Mouse (Mus musculus): Measurements from ENCODE around the gene Stk24. TPM values are rescaled to one million over a fixed set of nuclear protein-coding genes. Genes with fewer than 3 reads are reported as not detected.

The Stk24 gene
- total and polyA plus RNA-seq, 3 experiments = 62.5 to 79.3 TPM; not detected in 1

DNA sequence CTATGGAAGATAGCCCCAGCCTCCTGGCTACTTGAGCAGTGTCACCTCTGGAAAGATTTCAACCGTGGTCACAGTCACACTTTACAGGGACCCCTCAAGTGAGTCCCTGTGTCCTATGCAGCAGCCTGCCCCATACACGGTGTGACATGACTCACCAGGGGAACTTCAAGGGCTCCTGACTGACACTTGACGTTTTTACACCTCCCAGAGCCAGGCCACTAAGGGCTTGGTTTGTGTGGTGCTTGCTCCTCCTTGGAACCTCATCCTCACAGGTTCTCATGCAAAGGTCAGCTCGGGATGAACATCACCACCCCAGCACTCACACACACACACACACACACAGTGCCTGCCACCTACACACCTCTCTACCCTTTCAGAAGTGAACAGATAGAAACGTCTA, 34.9 kb downstream of the Stk24 start:
- no peak for DNase-seq (ENCODE audit: low read depth, low spot score)
- H3K9me3 ChIP-seq (replicated peaks; ENCODE audit: insufficient read depth, low read length) = no peaks in the 10 kb centered on the region
- no peaks in the 10 kb centered on the region for H3K27me3 ChIP-seq (ENCODE audit: control insufficient read depth in 1 of 2, insufficient read depth in 2 of 2, low read length in 2 of 2)
- TF ChIP-seq KAT2A (conservative IDR thresholded peaks at IDR 0.05; ENCODE audit: low read depth, low read length) (no peak), MYC (IDR thresholded peaks at IDR 0.05; ENCODE audit: low read depth, low read length) (no peak), EP300 (IDR thresholded peaks at IDR 0.05; ENCODE audit: low read depth in 1 of 2, low read length in 2 of 2) (no peak), ETS1 (IDR thresholded peaks at IDR 0.05; ENCODE audit: low read depth, low read length) (no peak), MEF2A (IDR thresholded peaks at IDR 0.05; ENCODE audit: extremely low read depth, insufficient replicate concordance, low read depth, low read length, poor library complexity, severe bottlenecking) (no peak), GABPA (IDR thresholded peaks at IDR 0.05; ENCODE audit: low read depth, low read length) (no peak), ZC3H11A (IDR thresholded peaks at IDR 0.05; ENCODE audit: low read depth, low read length) (no peak), E2F4 (IDR thresholded peaks at IDR 0.05; ENCODE audit: borderline replicate concordance, low read depth, low read length) (no peak), USF2 (IDR thresholded peaks at IDR 0.05; ENCODE audit: borderline replicate concordance in 1 of 2, insufficient read depth in 1 of 2, low read depth in 1 of 2, low read length in 2 of 2) (no peak), MAX (IDR thresholded peaks at IDR 0.05; ENCODE audit: low read length) (no peak), ELF1 (IDR thresholded peaks at IDR 0.05; ENCODE audit: low read depth, low read length) (no peak), RCOR1 (IDR thresholded peaks at IDR 0.05; ENCODE audit: low read depth, low read length) (no peak), USF1 (IDR thresholded peaks at IDR 0.05; ENCODE audit: low read depth, low read length) (no peak), MAFK (IDR thresholded peaks at IDR 0.05; ENCODE audit: borderline replicate concordance, low read depth, low read length) (no peak)
- H3K4me3 ChIP-seq (ENCODE audit: control insufficient read depth in 1 of 2, insufficient read depth in 1 of 2, low read depth in 2 of 2, low read length in 2 of 2) = no peak overlapping the region
- H3K27ac ChIP-seq (ENCODE audit: control insufficient read depth, low read depth, low read length) = no peak overlapping the region
- H3K36me3 ChIP-seq (ENCODE audit: control insufficient read depth in 1 of 2, insufficient read depth in 2 of 2, low read length in 2 of 2) = peaks cover 0 to 3% of the 10 kb centered on the region in 2 experiments; a peak in 2 of 4 replicates
- H3K4me1 ChIP-seq (ENCODE audit: control insufficient read depth in 1 of 2, insufficient read depth in 2 of 2, low read length in 2 of 2) = peaks cover 0 to 5% of the 10 kb centered on the region in 2 experiments; a peak in 1 of 4 replicates
- peaks cover 76% of the 10 kb centered on the region for H3K79me2 ChIP-seq (ENCODE audit: control insufficient read depth, insufficient read depth, low read length, poor library complexity)
- H3K9ac ChIP-seq (ENCODE audit: control insufficient read depth, low read depth, low read length, poor library complexity, severe bottlenecking) = no peak overlapping the region

DNA sequence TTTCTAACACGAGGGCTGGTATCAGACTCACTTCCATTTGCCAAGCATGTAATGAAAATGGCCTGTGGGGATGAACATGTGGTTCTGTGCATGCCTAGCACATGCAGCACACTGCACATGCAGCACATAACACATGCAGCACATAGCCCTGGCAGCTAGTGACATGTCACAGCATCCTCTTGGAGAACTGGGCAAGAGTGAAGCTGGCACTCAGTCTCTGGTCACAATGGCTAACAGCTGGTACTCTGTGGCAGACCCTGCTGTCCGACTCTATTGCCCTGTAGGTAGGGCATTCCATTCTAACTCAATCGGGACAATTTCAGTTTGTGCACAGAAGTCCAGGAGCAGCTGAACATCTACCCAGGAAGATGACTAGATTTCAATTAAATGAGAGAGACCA, 36.9 kb downstream of the Stk24 start:
- H3K36me3 ChIP-seq (ENCODE audit: control insufficient read depth in 1 of 2, insufficient read depth in 2 of 2, low read length in 2 of 2) = peaks cover 0 to 3% of the 10 kb centered on the region in 2 experiments; a peak in 1 of 4 replicates
- H3K27ac ChIP-seq (ENCODE audit: control insufficient read depth, low read depth, low read length) = no peak overlapping the region
- no peak for DNase-seq (ENCODE audit: low read depth, low spot score)
- H3K27me3 ChIP-seq (ENCODE audit: control insufficient read depth in 1 of 2, insufficient read depth in 2 of 2, low read length in 2 of 2) = no peaks in the 10 kb centered on the region
- H3K9me3 ChIP-seq (replicated peaks; ENCODE audit: insufficient read depth, low read length) = no peaks in the 10 kb centered on the region
- TF ChIP-seq TAL1 (IDR thresholded peaks at IDR 0.05; ENCODE audit: low read length) (no peak), RCOR1 (IDR thresholded peaks at IDR 0.05; ENCODE audit: low read depth, low read length) (no peak), MAX (IDR thresholded peaks at IDR 0.05; ENCODE audit: low read length) (no peak), MAFK (IDR thresholded peaks at IDR 0.05; ENCODE audit: borderline replicate concordance, low read depth, low read length) (no peak), ELF1 (IDR thresholded peaks at IDR 0.05; ENCODE audit: low read depth, low read length) (no peak), MAZ (IDR thresholded peaks at IDR 0.05; ENCODE audit: low read depth, low read length) (no peak), HCFC1 (IDR thresholded peaks at IDR 0.05; ENCODE audit: low read depth, low read length) (no peak), MEF2A (IDR thresholded peaks at IDR 0.05; ENCODE audit: extremely low read depth, insufficient replicate concordance, low read depth, low read length, poor library complexity, severe bottlenecking) (no peak), TCF12 (IDR thresholded peaks at IDR 0.05; ENCODE audit: low read depth, low read length) (no peak), EP300 (IDR thresholded peaks at IDR 0.05; ENCODE audit: low read depth in 1 of 2, low read length in 2 of 2) (no peak), SIN3A (IDR thresholded peaks at IDR 0.05; ENCODE audit: low read length) (no peak), BHLHE40 (IDR thresholded peaks at IDR 0.05; ENCODE audit: borderline replicate concordance, low read depth, low read length) (no peak), MYB (IDR thresholded peaks at IDR 0.05; ENCODE audit: low read depth, low read length) (no peak), E2F4 (IDR thresholded peaks at IDR 0.05; ENCODE audit: borderline replicate concordance, low read depth, low read length) (no peak), UBTF (IDR thresholded peaks at IDR 0.05; ENCODE audit: borderline replicate concordance, insufficient read depth, low read depth, low read length) (no peak), CTCF (IDR thresholded peaks at IDR 0.05 in 2 of 3, conservative IDR thresholded peaks at IDR 0.05 in 1 of 3; ENCODE audit: control insufficient read depth in 1 of 3, insufficient read depth in 1 of 3, low read depth in 2 of 3, low read length in 3 of 3, poor library complexity in 1 of 3, severe bottlenecking in 1 of 3) (no peak)
- no peak overlapping the region for H3K4me3 ChIP-seq (ENCODE audit: control insufficient read depth in 1 of 2, insufficient read depth in 1 of 2, low read depth in 2 of 2, low read length in 2 of 2)
- peaks cover 0 to 5% of the 10 kb centered on the region in 2 experiments; a peak in 1 of 4 replicates for H3K4me1 ChIP-seq (ENCODE audit: control insufficient read depth in 1 of 2, insufficient read depth in 2 of 2, low read length in 2 of 2)
- H3K9ac ChIP-seq (ENCODE audit: control insufficient read depth, low read depth, low read length, poor library complexity, severe bottlenecking) = no peak overlapping the region
- peaks cover 66% of the 10 kb centered on the region for H3K79me2 ChIP-seq (ENCODE audit: control insufficient read depth, insufficient read depth, low read length, poor library complexity)
